Mouse (Mus musculus) brain, embryonic 14.5 days (tissue): ENCODE data around the gene Ly6g6f.

Source experiments
- CTCF ChIP-seq: fragments of 200-500 bp; IDR thresholded peaks from 2 replicates; pipeline ENCODE4 v1.5.1; 2012; ENCODE audit warnings: inconsistent platforms, mild to moderate bottlenecking, moderate library complexity, borderline replicate concordance; ENCODE audit not compliant: insufficient read depth, insufficient read length; ENCODE audit errors: extremely low read depth
- POLR2A ChIP-seq: fragments of 200-500 bp; IDR thresholded peaks from 2 replicates; pipeline ENCODE4 v1.6.1; 2012; ENCODE audit warnings: mild to moderate bottlenecking, inconsistent platforms, borderline replicate concordance; ENCODE audit not compliant: poor library complexity, insufficient read depth, insufficient read length, severe bottlenecking; ENCODE audit errors: extremely low read depth

DNA sequence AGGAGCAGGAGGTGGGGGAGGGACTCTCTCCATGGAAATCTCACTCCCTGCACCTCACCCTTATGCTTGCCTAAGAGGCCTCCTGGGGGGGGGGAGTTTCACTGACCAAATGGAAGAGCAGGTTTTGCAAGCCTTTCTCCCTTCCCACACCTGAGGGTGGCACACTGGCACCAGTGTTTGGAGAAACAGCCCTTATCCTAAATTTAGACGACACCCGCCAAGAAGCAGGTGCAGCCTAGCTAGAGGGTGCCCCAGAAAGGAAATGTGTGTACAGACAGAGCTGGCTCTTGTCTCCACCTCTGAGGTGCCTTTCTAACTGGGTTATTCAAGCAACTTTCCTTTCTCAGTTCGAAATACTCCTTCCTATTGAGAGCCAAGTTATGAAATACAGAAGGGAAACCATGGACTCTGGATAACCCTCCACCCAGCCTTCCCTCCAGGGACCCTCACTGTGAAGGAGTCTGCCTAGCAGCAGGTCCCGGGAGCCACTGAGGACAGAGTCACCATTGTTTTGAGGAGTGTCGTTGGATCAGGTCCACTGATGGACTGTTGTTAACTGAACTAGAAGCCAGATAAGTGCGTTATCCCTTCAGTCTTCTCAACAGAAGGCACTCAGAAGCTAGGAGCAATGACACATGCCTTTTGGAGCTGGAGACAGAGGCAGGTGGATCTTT lies 14.7 kb downstream of the Ly6g6f start:
- no peak for TF ChIP-seq CTCF
- no peak for TF ChIP-seq POLR2A
